ENCODE assay signal across 8 mouse cellular contexts in genomic region chr2:5713325-5714210, GRCm38 (mm10). TPM values are rescaled to one million over a fixed set of nuclear protein-coding genes. Genes with fewer than 3 reads are reported as not detected.
DNase-seq lines count a peak whose midpoint lies in the region; ATAC-seq lines count a peak whose summit lies in the region.

No protein-coding gene starts in this region.

- peak overlapping the region; percentile 81 for H3K4me3 ChIP-seq in embryonic facial prominence, embryonic 10.5 days
- H3K4me3 ChIP-seq in heart, embryonic 13.5 days = peak overlapping the region; percentile 72
- H3K4me3 ChIP-seq in liver, embryonic 16.5 days (ENCODE audit: low read depth, low read length) = peak overlapping the region; percentile 69

- peak overlapping the region; percentile 79 for H3K9ac ChIP-seq in heart, embryonic 13.5 days
- H3K9ac ChIP-seq in liver, embryonic 16.5 days (ENCODE audit: low read depth, low read length) = peak overlapping the region; percentile 47

- H3K27me3 ChIP-seq in embryonic facial prominence, embryonic 10.5 days (replicated peaks; ENCODE audit: low read depth, poor library complexity, severe bottlenecking) = peaks cover 64% of the 10 kb centered on the region
- H3K27me3 ChIP-seq in heart, embryonic 13.5 days (replicated peaks) = peaks cover 32% of the 10 kb centered on the region
- peaks cover 36% of the 10 kb centered on the region for H3K27me3 ChIP-seq in liver, embryonic 16.5 days (ENCODE audit: control insufficient read depth, insufficient read depth, low read depth, low read length)

- peak overlapping the region; percentile 72 for H3K27ac ChIP-seq in embryonic facial prominence, embryonic 10.5 days (replicated peaks)
- no peak overlapping the region for H3K27ac ChIP-seq in heart, embryonic 13.5 days (replicated peaks)
- 0 out of 2 replicates have a peak overlapping the region, but pooled peaks have one; percentile 22 for H3K27ac ChIP-seq in liver, embryonic 16.5 days (ENCODE audit: low read length)

- no peak for ATAC-seq in heart, embryonic 13.5 days (ENCODE audit: extremely low read depth, insufficient number of reproducible peaks, low FRiP score, low TSS enrichment)
- peak; percentile 9 for ATAC-seq in liver, embryonic 16.5 days (ENCODE audit: low read depth)

- H3K9me3 ChIP-seq in embryonic facial prominence, embryonic 10.5 days = peaks cover 5% of the 10 kb centered on the region; the same call in 1 of the 2 replicates
- H3K9me3 ChIP-seq in heart, embryonic 13.5 days = 0 out of 2 replicates have a peak, but pooled peaks cover 9% of the 10 kb centered on the region
- H3K9me3 ChIP-seq in liver, embryonic 16.5 days (replicated peaks; ENCODE audit: control insufficient read depth, low read length) = peaks cover 2% of the 10 kb centered on the region; the same call in 1 of the 2 replicates

- H3K4me1 ChIP-seq in embryonic facial prominence, embryonic 10.5 days = peaks cover 26% of the 10 kb centered on the region
- H3K4me1 ChIP-seq in heart, embryonic 13.5 days = peaks cover 12% of the 10 kb centered on the region
- H3K4me1 ChIP-seq in liver, embryonic 16.5 days (ENCODE audit: control insufficient read depth, low read depth, low read length) = peaks cover 6% of the 10 kb centered on the region

- H3K36me3 ChIP-seq in embryonic facial prominence, embryonic 10.5 days (replicated peaks) = no peaks in the 10 kb centered on the region
- no peaks in the 10 kb centered on the region for H3K36me3 ChIP-seq in heart, embryonic 13.5 days
- no peaks in the 10 kb centered on the region for H3K36me3 ChIP-seq in liver, embryonic 16.5 days (ENCODE audit: control insufficient read depth, insufficient read depth)

- peak; percentile 5 for DNase-seq in urinary bladder, postnatal 25 days (ENCODE audit: low spot score)
- DNase-seq in urinary bladder, postnatal 4 days (ENCODE audit: low spot score in 2 of 2) = no peak
- peak; percentile 41 for DNase-seq in embryonic facial prominence, embryonic 10.5 days (ENCODE audit: low spot score)
- DNase-seq in kidney, postnatal 10 days = peak; percentile 27
- DNase-seq in neural tube, embryonic 10.5 days (ENCODE audit: extremely low spot score, low spot score) = peak; percentile 38
- DNase-seq in thymus, adult 18-20 months = peak; percentile 43 to 59

- under 1% methylated on average over 49 of the region's 49 CpGs for WGBS in embryonic facial prominence, embryonic 10.5 days
- under 1% methylated on average over 49 of the region's 49 CpGs for WGBS in heart, embryonic 13.5 days
- under 1% methylated on average over 46 of the region's 49 CpGs for WGBS in liver, embryonic 16.5 days (ENCODE audit: insufficient replicate concordance)

- peak overlapping the region; percentile 97 for H3K4me2 ChIP-seq in heart, embryonic 13.5 days
- H3K4me2 ChIP-seq in liver, embryonic 16.5 days (ENCODE audit: low read depth, low read length) = peak overlapping the region; percentile 85

RNA-seq across cellular contexts. Expression of gene Camk1d, which starts 0.7 kb away (rescaled TPM):
- 0.59 and 0.74 TPM in 2 replicates for polyA plus RNA-seq in embryonic facial prominence, embryonic 10.5 days (2016; fragmentation: Nextera tagmentation; extraction: Ambion mirVana)
- 1.9 and 2.2 TPM in 2 replicates for polyA plus RNA-seq in heart, embryonic 13.5 days (2015; fragmentation: Nextera tagmentation; extraction: Ambion mirVana)
- 0.99 and 1.3 TPM in 2 replicates for polyA plus RNA-seq in liver, embryonic 16.5 days (2015; fragmentation: Nextera tagmentation; extraction: Ambion mirVana)

Comparison
In these comparisons a context has a peak if more than half of its experiments do, and no peak if none do; other contexts are left out.
1. DNase-seq: peak in urinary bladder, postnatal 25 days (single experiment), embryonic facial prominence, embryonic 10.5 days (single experiment), kidney, postnatal 10 days (single experiment), neural tube, embryonic 10.5 days (single experiment) and thymus, adult 18-20 months (2 of 2); none in urinary bladder, postnatal 4 days (0 of 2).
2. Peak in every context shown above with its lines, with median percentiles within 50 percentile points of each other: H3K4me3 ChIP-seq.